22 mouse cellular contexts compared by ENCODE assay signal in genomic region chr13:106689618-106690017, GRCm38 (mm10).
A peak's percentile ranks its signal among the peaks of the same experiment; 100 is the strongest.
DNase-seq lines count a peak whose midpoint lies in the region; ATAC-seq and TF ChIP-seq lines count a peak whose summit lies in the region.
"Had no signal": no experiment of that assay in that cellular context is flagged by ENCODE, and none has a peak within 500 bp of the region (broad histone marks: within the 10 kb centered on the region; RNA-seq: fewer than 3 reads in every experiment).

No protein-coding gene starts in this region.

- TF ChIP-seq POLR2A in kidney, adult 2 months (IDR thresholded peaks at IDR 0.05; ENCODE audit: low read depth, low read length) = no peak

- H3K4me1 ChIP-seq in kidney, embryonic 15.5 days = no peaks in the 10 kb centered on the region
- no peaks in the 10 kb centered on the region for H3K4me1 ChIP-seq in kidney, adult 2 months (ENCODE audit: control insufficient read depth, insufficient read depth, low read length)
- H3K4me1 ChIP-seq: embryonic facial prominence, embryonic 15.5 days; forebrain, embryonic 12.5 days; limb, embryonic 13.5 days; liver, embryonic 12.5 days; midbrain, embryonic 12.5 days had no signal

- H3K9me3 ChIP-seq in kidney, embryonic 15.5 days (replicated peaks) = no peaks in the 10 kb centered on the region
- H3K9me3 ChIP-seq: embryonic facial prominence, embryonic 15.5 days; forebrain, embryonic 12.5 days; limb, embryonic 13.5 days; liver, embryonic 12.5 days; midbrain, embryonic 12.5 days had no signal

- H3K4me3 ChIP-seq in kidney, embryonic 15.5 days (replicated peaks) = no peak overlapping the region
- no peak overlapping the region for H3K4me3 ChIP-seq in kidney, adult 2 months (ENCODE audit: insufficient read depth, low read depth, low read length)
- no peak overlapping the region for H3K4me3 ChIP-seq in left cerebral cortex, adult 2 months
- H3K4me3 ChIP-seq: embryonic facial prominence, embryonic 15.5 days; forebrain, embryonic 12.5 days; limb, embryonic 13.5 days; liver, embryonic 12.5 days; midbrain, embryonic 12.5 days had no signal

- no peaks in the 10 kb centered on the region for H3K36me3 ChIP-seq in kidney, embryonic 15.5 days
- H3K36me3 ChIP-seq in kidney, adult 2 months (ENCODE audit: control insufficient read depth, insufficient read depth, low read length) = no peaks in the 10 kb centered on the region
- H3K36me3 ChIP-seq: embryonic facial prominence, embryonic 15.5 days; forebrain, embryonic 12.5 days; limb, embryonic 13.5 days; liver, embryonic 12.5 days; midbrain, embryonic 12.5 days had no signal

- peak; percentile 52; the same call in 1 of the 2 replicates for ATAC-seq in kidney, embryonic 15.5 days (replicated peaks; ENCODE audit: low FRiP score)
- ATAC-seq: intestine, embryonic 16.5 days; liver, embryonic 12.5 days; liver, postnatal 0 days had no signal

- intact Hi-C loops in left cerebral cortex, adult 2 months (cut with DNase I) = no loop called here
- intact Hi-C loops in left cerebral cortex, postnatal 14 days (cut with DNase I) = no loop called here

- no peak for DNase-seq in kidney, adult 2 months
- no peak for DNase-seq in left cerebral cortex, adult 2 months (ENCODE audit: extremely low spot score in 1 of 2, low spot score in 2 of 2)
- no peak for DNase-seq in left cerebral cortex, postnatal 14 days (ENCODE audit: low spot score in 2 of 2)
- DNase-seq in 3T3-L1 (ENCODE audit: low read depth, low spot score) (peak; percentile 4), NIH3T3 (ENCODE audit: low read depth) (peak; percentile 46)
- no peak for DNase-seq in thymus, postnatal 25 days
- DNase-seq in layer of hippocampus, postnatal 36 days = no peak
- DNase-seq: adrenal gland, postnatal 10 days; B cell, adult 2 months; cerebellum, adult 11-12 months; cerebellum, adult 9-11 months; gastrocnemius, postnatal 14 days; liver, postnatal 0 days; lung, postnatal 36 days; thymus, adult 2 months had no signal

- no peak overlapping the region for H3K27ac ChIP-seq in kidney, embryonic 15.5 days
- H3K27ac ChIP-seq in kidney, adult 2 months (ENCODE audit: insufficient read depth, low read depth, low read length) = no peak overlapping the region
- peak overlapping the region; percentile 40; the same call in 1 of the 2 replicates for H3K27ac ChIP-seq in left cerebral cortex, adult 2 months
- H3K27ac ChIP-seq: embryonic facial prominence, embryonic 15.5 days; forebrain, embryonic 12.5 days; limb, embryonic 13.5 days; liver, embryonic 12.5 days; midbrain, embryonic 12.5 days had no signal

- TF ChIP-seq CTCF in kidney, adult 2 months (conservative IDR thresholded peaks at IDR 0.05; ENCODE audit: insufficient read depth, insufficient read length, low read depth, low read length) = no peak
- no peak for TF ChIP-seq CTCF in left cerebral cortex, adult 2 months (IDR thresholded peaks at IDR 0.05)

- H3K27me3 ChIP-seq in kidney, embryonic 15.5 days = no peaks in the 10 kb centered on the region
- no peaks in the 10 kb centered on the region for H3K27me3 ChIP-seq in kidney, adult 2 months (replicated peaks; ENCODE audit: control insufficient read depth, insufficient read depth, low read length)
- H3K27me3 ChIP-seq: embryonic facial prominence, embryonic 15.5 days; forebrain, embryonic 12.5 days; limb, embryonic 13.5 days; liver, embryonic 12.5 days; midbrain, embryonic 12.5 days had no signal

- no peak overlapping the region for H3K9ac ChIP-seq in kidney, embryonic 15.5 days
- H3K9ac ChIP-seq: embryonic facial prominence, embryonic 15.5 days; forebrain, embryonic 12.5 days; limb, embryonic 13.5 days; liver, embryonic 12.5 days; liver, postnatal 0 days; midbrain, embryonic 12.5 days had no signal

- 61% methylated on average over 2 of the region's 2 CpGs for WGBS in kidney, embryonic 15.5 days
- WGBS in kidney, adult 2 months = 55% methylated on average over 2 of the region's 2 CpGs

- no peak overlapping the region for H3K4me2 ChIP-seq in kidney, embryonic 15.5 days
- H3K4me2 ChIP-seq: embryonic facial prominence, embryonic 15.5 days; forebrain, embryonic 12.5 days; limb, embryonic 13.5 days; liver, embryonic 12.5 days; midbrain, embryonic 12.5 days had no signal

Comparison
In these comparisons a context has a peak if more than half of its experiments do, and no peak if none do; other contexts are left out.
1. DNase-seq: peak in 3T3-L1 (single experiment) and NIH3T3 (single experiment); none in kidney, adult 2 months (single experiment), left cerebral cortex, adult 2 months (0 of 2), left cerebral cortex, postnatal 14 days (0 of 2), thymus, postnatal 25 days (single experiment) and layer of hippocampus, postnatal 36 days (0 of 2).